Mouse (Mus musculus) brain, embryonic 14.5 days (tissue): ENCODE results near the gene Wnk2.

Experiments
- CTCF ChIP-seq: fragments of 200-500 bp; IDR thresholded peaks from 2 replicates; pipeline ENCODE4 v1.5.1; 2012; ENCODE audit warnings: inconsistent platforms, mild to moderate bottlenecking, moderate library complexity, borderline replicate concordance; ENCODE audit not compliant: insufficient read depth, insufficient read length; ENCODE audit errors: extremely low read depth
- POLR2A ChIP-seq: fragments of 200-500 bp; IDR thresholded peaks from 2 replicates; pipeline ENCODE4 v1.6.1; 2012; ENCODE audit warnings: mild to moderate bottlenecking, inconsistent platforms, borderline replicate concordance; ENCODE audit not compliant: poor library complexity, insufficient read depth, insufficient read length, severe bottlenecking; ENCODE audit errors: extremely low read depth

- TF ChIP-seq CTCF (no peak), POLR2A (no peak)
Measured at GRCm38 (mm10) chr13:49044145-49044561, 103.7 kb downstream of the Wnk2 start.
